Mouse (Mus musculus): ENCODE results near the gene Btbd9.

The Btbd9 gene

DNA sequence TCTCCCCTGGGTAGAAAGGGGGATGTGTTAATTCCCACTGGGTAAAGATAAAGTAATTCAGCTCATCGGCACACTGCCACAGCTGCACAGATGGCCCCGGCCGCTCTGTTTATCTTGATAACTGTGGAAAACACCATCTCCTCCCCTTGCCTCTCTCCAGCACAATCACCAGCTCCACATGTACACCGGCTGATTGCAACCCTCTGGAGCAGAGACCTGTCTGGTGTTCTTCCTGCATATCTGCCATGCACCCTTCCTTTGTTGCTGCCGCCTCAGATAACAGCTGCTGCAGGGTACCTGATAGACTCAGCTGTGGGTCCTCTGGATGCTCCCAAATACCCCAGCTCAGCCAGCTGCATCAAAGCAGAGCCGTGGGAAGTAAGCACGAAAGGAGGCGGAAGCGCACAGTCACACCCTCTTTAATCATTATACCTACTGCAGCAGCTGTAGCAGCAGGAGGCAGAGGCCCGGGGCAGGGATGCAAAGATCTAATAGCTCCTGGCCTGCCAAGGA is 229.1 kb downstream of the Btbd9 start:
- no peak for DNase-seq (ENCODE audit: extremely low read depth, low read depth, low spot score)

DNA sequence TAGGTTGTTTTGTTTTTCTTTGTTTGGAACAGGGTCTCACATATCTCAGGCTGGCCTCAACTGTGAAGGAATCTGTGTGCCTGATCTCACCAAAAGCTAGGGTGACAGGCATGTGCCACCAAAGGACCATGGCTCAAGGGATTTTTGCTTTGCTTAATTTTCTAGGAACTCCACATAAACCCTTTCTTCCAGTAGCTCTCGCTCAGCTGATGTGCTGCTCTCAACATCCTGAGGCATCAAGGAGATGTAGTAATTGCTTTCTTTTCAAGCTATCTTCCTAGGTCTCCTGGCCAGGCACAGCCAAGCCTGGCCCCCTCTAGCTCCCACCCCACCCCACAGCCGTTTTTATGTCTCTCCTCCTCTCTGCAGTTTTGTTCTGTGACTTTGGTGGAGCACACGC is 231.3 kb downstream of the Btbd9 start:
- DNase-seq (ENCODE audit: extremely low read depth, low read depth, low spot score): no peak

DNA sequence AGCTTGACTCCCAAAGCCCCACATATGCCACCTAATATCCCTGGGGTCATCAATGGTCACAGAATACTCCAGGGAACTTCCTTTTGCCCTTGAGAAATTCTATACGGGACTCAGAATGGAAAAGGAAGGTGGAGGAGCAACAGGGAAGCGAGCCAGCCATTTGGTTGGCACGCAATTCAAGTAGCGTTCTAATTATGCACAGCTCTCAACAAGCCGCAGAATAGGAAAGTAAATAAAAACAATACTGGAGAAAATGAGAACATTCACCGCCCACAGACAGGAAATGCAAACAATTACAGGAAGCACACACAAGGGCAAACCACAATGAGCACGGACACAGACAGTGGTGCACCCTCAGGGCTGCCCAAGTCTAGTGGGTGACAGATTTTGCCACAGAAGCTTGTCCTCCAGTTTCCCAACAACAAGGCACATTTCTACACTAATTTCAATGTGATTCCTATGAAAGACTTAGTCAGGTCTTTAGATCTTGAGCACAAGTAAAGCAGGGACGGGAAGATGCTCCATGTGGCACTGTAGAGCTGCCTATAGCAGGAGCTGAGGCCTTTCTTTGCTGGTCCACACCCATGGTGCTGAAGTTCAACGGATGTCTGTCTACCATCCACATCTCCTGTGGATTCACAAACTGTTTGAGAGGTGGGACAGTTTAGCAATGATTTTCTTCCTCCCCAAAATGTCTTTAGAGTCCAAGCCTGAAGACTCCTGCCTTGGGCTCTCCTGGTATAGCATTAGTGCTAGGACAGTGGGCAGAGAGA is 232.4 kb downstream of the Btbd9 start:
- DNase-seq (ENCODE audit: extremely low read depth, low read depth, low spot score): no peak

DNA sequence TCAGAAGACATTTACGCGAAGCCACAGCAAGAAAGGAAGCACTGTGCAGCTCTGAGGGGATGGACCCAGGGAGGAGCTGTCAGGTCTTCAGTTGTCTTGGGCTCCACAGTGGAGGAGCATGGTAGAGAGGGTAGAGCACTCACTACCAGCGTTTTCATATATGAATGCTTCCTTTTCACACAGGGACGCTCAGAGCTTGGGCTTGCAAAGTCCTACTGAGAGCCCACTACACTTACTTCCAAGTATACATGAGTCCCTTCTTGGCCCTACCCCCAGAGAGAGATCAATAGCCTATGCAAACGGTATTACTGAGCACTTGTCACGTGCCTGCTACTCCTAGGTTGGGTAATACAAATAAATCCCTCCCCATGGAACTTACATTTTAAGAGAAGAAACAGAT is 234.7 kb downstream of the Btbd9 start:
- no peak for DNase-seq (ENCODE audit: extremely low read depth, low read depth, low spot score)

DNA sequence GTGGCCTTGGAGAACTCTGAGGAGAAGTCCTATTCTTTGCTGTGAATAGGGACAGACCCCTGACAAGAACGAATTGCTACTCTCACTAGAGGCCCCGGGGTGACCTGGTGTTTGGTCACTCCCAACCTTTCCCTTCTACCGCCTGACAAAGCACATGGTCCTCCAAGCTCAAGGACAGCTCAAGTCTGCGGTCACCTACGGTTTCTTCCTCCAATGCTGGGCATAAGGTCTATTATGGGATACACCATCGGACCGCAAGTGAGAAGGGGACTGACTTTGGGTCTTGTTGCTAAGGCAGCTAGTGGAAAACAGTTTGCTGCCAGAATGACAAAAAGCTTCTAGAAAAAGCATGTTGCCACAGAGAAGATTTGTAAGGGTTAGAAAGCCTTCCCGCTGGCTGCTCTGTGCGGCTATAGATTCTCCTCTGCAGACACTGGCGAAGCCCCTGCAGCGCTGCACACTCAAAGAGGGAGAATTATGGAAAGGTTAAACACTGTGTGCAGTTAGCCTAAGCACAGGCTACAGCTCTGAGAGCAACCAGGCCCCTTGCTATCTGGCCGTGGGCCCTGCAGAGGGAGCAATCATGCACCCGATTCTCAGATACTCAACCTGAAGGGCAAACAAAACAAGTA is 235.7 kb downstream of the Btbd9 start:
- DNase-seq (ENCODE audit: extremely low read depth, low read depth, low spot score): no peak

DNA sequence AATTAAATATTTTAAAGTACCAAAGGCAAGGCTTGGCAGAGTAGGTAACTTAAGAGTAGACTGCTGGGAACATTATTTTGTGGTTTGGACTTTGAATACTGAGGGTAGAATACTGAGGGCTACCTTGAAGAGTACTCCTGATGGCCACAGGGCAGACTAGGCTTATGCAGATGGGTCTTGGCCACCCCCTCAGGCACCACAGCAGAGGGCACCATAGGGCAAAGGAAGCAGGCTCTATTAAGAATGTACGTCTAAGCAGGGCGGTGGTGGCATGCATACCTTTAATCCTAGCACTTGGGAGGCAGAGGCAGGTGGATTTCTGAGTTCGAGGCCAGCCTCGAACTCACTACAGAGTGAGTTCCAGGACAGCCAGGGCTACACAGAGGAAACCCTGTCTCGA is 237.0 kb downstream of the Btbd9 start:
- no peak for DNase-seq (ENCODE audit: extremely low read depth, low read depth, low spot score)

DNA sequence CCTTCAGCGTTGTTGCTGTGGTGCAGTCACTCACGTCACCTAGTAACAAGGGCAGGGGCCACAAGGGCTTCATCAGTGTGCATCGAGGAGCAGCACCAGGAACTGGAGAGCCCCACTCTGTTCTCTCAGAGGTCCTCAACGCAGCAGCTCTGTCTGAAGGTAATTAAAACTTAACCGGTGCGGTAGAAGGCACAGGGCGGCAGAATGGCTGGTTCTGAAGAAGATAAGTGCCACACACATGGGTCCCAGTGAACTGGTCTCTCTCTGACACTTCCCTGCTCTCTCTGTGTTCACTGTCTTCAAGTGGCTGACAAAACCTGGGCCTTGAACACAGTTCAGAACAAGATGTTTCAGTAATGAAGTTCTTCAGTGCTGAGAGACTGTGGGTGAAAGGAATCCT is 239.5 kb downstream of the Btbd9 start:
- DNase-seq (ENCODE audit: extremely low read depth, low read depth, low spot score): no peak

DNA sequence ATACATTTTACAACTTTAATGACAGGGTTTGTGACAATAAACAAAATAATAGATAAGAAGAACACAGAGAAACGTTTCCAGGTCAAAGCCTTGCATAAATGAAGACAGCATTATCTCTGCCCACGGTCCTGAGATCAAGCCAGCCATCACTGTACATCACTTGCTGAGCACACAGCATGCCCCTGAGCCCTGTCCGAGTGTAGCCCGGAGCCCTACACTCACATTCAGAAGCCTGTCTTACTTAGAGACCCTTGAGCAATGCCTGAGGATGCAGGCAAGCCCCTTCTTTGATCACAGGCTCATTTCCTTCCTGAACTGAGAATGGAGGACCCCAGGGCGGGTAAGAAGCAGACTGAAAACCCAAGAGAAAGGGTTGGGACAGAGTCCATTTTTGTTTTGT is 240.0 kb downstream of the Btbd9 start:
- DNase-seq (ENCODE audit: extremely low read depth, low read depth, low spot score): no peak

DNA sequence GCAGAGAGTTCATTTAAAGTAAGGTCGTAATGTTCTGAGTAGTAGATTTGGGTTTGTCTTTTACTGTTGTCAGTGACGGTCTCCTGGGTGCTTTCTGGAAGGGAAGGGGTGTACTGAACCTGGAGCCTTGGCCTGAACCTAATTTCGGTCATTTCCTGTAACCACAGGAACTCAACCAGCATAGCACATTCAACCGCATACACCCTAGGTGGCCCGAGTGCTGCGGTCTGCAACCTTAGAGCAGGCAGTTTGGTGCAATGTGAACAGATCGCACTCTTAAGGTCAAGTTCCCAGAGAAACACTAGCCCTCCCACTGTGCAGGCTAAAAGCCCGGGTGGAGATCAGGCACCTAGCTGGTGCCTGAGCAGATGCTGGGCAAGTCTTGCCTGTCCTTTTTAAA is 240.5 kb downstream of the Btbd9 start:
- DNase-seq (ENCODE audit: extremely low read depth, low read depth, low spot score): no peak

DNA sequence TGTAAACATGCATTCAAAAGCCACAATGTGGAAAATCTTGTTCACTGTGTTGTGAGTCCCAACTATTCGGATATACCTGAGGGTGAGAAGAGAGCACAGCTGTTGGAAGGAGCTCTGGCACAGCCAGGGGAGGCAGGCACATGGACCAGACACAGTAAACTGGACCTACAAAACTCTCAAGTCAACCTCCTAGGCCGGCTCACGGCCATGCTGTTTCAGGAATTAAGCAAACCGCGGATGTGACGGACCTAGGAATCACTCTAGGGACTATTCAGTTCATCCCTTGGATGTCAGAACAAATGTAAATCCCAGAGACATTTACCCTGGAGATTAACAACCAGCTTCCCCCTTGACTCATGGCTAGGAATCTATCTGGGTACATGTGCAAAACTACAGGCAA is 242.0 kb downstream of the Btbd9 start:
- DNase-seq (ENCODE audit: extremely low read depth, low read depth, low spot score): no peak

DNA sequence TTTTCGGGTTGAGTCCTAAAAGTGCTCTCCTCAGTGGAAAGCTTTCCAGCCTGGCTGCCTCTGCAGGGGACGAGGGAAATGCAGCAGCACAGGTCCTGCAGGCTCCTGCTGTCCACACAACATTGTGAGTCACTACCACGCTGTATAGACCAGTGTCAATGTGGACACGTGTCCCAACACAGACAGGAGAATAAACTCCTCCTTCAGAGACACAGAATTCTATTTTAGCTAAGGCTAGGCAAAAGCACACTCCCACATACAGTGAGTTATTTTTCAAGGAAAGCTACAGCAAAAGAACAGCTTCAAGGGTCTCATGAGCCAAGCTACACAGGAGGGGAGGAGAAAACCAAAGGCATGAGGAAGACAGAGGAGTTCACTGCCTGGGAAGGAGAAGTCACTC is 243.2 kb downstream of the Btbd9 start:
- DNase-seq (ENCODE audit: extremely low read depth, low read depth, low spot score): no peak

DNA sequence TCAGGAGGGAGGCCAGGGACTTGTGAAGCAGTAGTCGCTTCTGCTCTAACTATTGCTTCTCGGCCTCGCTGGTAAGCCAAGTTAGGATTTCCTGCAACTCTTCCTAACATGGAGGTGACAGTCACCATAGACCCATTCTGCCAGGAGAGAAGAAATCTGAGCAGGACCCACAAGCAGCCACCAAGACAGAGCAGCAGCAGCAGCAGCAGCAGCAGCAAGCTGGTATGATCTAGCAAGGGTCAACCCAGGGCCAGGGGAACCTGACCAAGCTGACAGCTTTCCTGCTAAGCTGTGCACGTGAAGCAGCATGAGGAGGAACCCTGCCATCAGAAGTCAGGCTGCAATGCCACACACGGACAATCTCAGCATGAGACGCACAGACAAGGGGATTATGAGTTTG is 244.9 kb downstream of the Btbd9 start:
- no peak for DNase-seq (ENCODE audit: extremely low read depth, low read depth, low spot score)

DNA sequence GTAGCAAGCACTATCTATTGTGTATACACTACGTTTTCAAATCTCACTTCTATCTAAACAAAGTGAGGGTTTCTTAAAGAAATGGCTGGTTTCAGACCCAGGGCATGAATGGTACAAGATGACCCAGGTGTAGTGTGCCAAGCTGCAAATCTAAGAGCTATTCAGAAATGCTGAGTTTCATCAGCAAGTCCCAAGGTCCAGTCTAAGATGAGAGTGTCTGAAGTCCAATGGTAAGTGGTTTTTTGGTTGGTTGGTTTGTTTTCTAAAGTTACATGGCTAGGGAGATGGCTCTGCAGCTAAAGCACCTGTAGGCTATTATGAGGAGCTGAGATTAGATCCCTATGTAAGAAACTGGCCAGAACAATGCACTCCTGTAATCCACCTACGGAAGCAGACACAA is 246.8 kb downstream of the Btbd9 start:
- DNase-seq (ENCODE audit: extremely low read depth, low read depth, low spot score): no peak

DNA sequence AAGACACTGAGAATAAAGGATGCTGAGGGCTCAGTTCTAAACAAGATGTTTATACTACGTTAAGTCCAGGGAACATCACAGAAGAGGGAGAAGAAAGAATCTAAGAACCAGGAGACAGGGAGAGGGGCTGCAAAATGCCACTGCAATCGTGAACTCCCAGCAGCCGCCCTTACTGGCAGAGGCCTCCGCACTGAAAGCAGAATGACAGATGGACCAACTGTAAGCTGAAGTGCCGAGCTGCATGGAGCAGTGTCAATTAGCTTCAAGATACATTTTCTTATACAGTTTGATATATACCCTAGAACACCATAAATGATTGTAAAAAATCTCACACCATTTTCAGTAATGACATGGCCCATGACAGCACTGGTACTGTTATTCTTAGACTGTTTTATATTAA is 247.4 kb downstream of the Btbd9 start:
- DNase-seq (ENCODE audit: extremely low read depth, low read depth, low spot score): no peak

DNA sequence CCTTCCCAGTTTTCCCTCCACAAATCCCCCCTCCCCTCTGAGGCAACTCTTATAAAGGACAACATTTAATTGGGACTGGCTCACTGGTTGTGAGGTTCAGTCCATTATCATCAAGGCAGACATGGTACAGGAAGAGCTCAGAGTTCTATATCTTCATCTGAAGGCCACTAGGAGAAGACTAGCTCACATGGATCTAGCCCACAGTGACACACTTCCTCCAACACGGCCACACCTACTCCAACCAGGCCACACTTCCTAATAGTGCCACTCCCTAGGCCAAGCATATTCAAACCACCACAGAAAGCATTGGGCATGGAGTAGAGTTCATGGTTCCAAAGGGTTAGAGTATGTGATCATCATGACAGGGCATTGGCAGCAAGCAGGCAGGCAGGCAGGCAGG is 249.4 kb downstream of the Btbd9 start:
- DNase-seq (ENCODE audit: extremely low read depth, low read depth, low spot score): no peak

DNA sequence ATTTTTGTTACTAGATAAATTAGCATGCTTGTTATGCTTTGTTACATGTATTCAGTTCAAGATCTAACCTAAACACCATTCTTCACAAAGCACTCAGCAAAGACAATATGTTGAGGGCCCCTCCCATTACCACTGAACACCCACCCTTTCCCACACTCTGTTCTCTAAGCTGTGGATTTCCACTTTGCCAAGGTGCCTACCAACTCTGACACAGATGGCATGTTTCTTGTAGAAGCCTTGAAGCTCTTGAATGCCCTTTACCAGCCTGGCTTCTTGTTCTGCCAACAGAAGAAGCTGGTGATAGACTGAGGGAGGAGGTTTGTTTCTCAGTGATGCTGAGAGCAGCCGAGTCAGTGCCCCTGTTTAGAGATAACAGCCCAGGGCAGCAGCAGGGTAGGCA is 256.0 kb downstream of the Btbd9 start:
- no peak for DNase-seq (ENCODE audit: extremely low read depth, low read depth, low spot score)

DNA sequence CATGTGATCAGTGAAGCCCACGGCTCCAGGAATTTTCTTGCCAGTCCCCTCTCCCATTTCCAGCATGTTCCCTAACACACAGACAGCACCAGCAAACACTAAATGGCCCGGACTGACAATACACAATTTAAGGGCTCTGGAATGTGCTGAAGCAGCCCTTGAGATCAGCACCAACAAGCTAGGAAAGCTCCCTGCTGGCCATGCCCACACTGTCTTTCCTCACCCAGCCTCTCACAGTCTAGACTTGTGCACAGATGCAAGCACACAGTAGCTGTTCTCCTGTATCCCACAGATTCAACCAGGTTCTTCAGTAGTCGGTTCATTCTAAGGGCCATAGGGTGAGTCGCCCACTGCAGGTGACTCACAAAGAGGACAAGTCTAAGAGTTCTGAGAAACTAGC is 263.6 kb downstream of the Btbd9 start:
- DNase-seq (ENCODE audit: extremely low read depth, low read depth, low spot score): no peak

DNA sequence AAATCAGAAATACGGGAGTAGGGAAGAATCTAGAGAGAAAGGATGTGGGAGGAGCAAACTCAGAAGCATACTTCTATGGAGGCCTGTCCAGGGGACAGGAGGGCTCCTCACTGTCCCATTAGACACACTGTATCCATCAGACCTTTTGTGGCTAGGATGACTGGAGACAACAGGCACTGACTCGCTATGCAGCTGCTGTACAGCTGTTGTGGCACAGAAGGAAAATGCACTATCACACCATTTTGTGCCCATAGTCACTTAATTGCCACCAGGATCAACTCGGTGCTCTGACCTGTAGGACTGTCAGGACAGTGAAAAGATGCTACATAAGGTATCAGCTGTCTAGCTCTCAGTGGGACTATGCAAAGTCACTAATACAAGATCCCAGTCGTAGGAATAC is 266.7 kb downstream of the Btbd9 start:
- no peak for DNase-seq (ENCODE audit: extremely low read depth, low read depth, low spot score)

DNA sequence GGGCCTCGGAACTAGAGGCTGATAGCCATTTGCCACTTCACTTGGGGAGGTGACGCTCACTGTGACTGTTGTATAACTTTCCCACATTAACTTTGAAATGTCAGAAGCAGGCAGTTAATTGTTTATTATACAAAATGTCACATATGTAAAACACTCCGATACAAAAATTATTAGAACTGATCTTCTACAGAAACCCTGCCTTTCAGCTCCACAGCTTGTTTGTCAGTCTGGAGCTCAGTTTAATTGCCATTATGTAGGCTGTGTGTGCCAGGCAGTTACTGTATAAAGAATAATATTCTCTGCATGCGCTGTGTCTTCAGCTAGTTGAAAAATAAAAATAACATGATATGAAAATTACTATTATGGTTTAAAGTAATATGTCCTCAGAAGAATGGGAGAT is 267.4 kb downstream of the Btbd9 start:
- no peak for DNase-seq (ENCODE audit: extremely low read depth, low read depth, low spot score)

DNA sequence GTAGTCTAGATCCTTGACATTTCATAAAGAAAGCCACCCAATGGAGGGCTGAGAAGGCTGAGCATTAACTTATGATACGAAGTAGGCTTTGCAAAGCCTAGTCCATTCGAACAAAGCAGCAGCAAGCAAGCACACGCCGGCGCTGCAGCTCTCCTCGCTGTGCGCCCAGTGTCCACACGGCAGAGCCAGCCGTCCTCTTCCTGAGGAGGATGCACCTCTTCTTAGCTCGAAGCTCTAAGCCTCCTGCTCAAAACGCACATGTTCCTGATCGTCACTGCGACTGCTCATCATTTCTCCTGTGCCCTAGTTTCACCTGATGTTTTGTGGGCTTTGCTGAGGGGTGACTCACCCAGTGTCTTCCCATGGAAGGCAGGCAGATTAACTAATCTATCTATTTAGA is 268.0 kb downstream of the Btbd9 start:
- no peak for DNase-seq (ENCODE audit: extremely low read depth, low read depth, low spot score)

DNA sequence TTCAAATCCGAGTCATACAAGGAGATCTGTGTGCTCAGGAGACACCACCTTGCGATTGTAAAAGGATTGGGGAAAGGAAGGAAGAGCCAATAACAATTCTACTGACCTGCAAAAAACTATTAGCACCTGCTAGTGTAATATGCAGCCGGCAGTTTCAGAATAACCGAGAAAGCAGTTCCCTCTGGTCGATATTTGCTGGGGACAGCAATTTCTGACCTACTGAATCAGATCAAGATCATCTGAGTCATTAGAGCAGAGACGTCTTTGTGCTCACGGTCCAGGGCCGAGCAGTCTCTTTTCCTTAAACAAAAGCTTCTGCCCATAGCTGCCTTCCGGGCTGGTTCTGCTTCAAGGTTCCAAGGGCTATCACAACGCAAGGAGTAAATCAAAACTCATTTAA is 269.1 kb downstream of the Btbd9 start:
- no peak for DNase-seq (ENCODE audit: extremely low read depth, low read depth, low spot score)

DNA sequence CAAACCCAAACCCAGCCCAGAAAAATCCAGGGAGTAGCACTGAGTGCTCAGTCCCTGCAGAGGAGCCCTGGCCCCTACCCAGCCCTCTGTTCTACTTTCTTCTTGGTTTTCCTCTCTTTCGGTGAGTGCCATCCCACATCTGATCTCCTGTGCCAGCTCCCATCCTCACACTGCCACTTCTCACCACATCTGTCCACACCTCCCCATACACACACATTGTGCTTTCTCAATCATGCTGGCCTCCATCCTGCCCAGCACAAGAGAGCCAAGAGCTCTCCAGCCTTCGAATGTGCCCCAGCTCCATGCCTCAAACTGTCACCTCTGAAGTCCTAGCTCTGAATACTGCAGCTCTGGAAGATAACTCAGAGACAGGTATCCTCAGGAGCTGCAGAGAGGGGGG is 271.5 kb downstream of the Btbd9 start:
- DNase-seq (ENCODE audit: extremely low read depth, low read depth, low spot score): no peak

DNA sequence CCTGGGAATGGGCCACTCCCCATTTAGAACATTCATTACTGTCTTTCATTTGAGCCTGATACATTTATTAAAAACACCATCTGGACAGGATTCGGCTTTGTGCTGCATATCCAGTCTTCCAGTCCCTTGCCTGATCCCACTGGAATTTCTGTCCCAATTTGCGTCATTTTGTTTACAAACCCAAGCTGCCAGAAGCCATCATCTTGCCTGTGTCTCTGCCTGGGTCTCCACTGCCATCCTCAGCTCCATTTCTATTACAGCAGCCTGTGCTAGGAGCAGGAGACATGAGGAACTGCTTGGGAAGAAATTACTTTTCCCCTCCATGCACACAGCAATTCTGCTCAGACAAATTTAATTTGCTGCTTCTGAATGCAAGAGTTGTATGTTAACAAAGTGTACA is 274.9 kb downstream of the Btbd9 start:
- no peak for DNase-seq (ENCODE audit: extremely low read depth, low read depth, low spot score)
